Mouse (Mus musculus): ENCODE measurements around the gene Mrgpra2a. TPM values are rescaled to one million over a fixed set of nuclear protein-coding genes. Genes with fewer than 3 reads are reported as not detected.
"Not testable (repeated sequence)": the region's sequence is repeated elsewhere in the genome, so short reads cannot be mapped to it uniquely, and the experiment has no call there.

Mrgpra2a gene
- polyA plus RNA-seq (2017; shearing (Covaris generic)), result not detected

GRCm38 (mm10) chr7:47452015-47452414 is at the start of gene Mrgpra2a:
TSS of gene Mrgpra2a (minus strand) at chr7:47452139.
- ATAC-seq, result not testable (repeated sequence)

DNA sequence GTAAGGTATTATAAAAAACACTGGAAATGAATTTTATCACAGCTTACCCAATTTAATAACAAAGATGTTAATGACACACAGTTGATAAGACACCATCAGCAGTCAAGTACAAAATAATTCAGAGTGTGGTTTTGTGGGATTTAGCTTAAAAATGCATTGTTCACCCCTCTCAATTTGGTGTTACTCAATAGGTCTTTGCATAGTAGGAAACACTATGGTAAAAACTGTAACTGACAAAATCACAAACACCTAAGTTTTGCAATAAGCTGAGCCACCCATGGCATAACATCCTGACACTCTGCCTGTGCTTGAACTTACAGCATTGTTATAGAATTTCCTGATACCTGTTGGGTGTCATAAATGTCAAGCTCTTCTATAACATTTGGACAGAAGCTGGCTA is 39.3 kb upstream of the Mrgpra2a start:
- not testable (repeated sequence) for ATAC-seq

DNA sequence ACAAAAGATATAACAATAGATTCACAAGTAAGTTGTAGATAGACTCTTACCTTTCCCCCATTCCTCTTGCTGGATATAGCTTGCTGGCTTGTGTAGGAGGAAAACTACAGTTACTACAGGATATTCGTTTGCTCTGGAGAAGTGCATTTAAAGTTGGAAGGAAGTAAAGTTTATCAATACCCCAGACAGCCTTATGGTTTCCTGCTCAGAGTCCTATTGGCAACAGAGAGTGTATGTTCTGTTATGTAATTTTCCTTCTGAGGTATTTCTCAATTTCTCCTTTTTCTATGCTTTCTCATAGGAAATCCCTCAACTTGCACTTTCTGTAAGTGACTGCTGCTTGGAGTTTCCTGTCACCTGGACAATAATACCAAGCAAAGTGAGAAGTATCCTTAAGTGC is 37.5 kb upstream of the Mrgpra2a start:
- not testable (repeated sequence) for ATAC-seq

DNA sequence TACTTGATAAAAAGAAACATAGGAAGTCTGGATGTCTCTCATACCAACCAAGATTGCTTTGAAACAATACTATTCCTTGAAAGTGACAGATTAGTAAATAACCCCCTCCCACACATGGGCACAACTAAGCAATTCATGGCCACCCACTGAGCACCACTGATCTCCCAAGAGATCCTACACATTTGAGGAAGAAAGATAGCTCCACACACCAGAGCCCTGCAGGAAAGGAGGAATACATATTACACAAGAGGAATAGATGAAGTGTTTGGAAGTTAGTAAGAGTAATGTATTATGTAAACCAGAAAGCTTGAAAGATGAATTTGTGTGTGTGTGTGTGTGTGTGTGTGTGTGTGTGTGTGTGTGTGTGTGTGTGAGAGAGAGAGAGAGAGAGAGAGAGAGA is 31.2 kb upstream of the Mrgpra2a start:
- ATAC-seq, result not testable (repeated sequence)

DNA sequence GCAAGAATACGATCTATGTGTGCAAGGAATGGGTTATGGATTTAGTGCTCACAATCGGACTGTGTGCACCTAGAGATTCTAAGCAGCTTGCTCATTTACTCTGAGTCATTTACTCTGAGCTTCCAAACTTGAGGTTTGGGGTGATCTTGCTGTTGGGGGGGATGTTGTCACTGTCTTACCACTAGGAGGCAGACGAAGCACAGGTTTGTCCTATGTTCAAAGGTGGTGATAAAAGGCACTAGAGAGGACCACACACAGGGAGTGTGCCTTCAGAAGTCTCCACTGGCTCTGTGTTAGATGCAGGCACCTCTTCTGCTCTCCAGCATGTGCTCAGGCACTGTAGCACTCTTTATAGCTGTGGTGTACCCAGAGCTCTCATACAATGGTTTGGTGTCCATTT is 22.0 kb upstream of the Mrgpra2a start:
- not testable (repeated sequence) for ATAC-seq

- not testable (repeated sequence) for ATAC-seq
Observed at GRCm38 (mm10) chr7:47465278-47465981, 13.5 kb upstream of the Mrgpra2a start.

- not testable (repeated sequence) for ATAC-seq
Observed at GRCm38 (mm10) chr7:47445729-47446128, 6.2 kb downstream of the Mrgpra2a start.

- ATAC-seq, result not testable (repeated sequence)
Observed at GRCm38 (mm10) chr7:47436463-47436862, 15.5 kb downstream of the Mrgpra2a start.

- not testable (repeated sequence) for ATAC-seq
Observed at GRCm38 (mm10) chr7:47427815-47428508, 24.0 kb downstream of the Mrgpra2a start.

- no peak for ATAC-seq
Observed at GRCm38 (mm10) chr7:47410602-47411001, 41.3 kb downstream of the Mrgpra2a start.

DNA sequence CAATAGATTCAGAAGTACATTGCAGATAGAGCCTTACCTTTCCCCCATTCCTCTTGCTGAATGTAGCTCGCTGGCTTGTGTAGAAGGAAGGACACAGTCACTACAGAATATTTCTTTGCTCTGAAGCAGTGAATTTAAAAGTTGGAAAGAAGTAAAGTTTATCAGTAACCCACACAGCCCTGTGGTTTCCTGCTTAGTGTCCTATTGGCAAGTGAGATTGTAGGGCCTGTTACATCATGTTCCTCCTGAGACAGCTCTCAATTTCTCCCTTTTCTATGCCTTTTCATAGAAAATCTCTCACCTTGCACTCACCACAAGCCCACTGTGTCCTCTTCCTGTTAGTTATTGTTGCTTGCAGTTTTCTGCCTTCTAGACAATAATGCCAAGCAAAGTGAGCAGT is 42.4 kb downstream of the Mrgpra2a start:
- no peak for ATAC-seq

GRCm38 (mm10) chr7:47401125-47401524 is 50.8 kb downstream of the Mrgpra2a start:
- no peak for ATAC-seq

Other genes with a start within 250 kb of the Mrgpra2a start
- gene Mrgpra6, start 247.2 kb downstream of the Mrgpra2a start, polyA plus RNA-seq (2017; shearing (Covaris generic)), result not detected
- gene Mrgpra9, start 199.3 kb downstream of the Mrgpra2a start, polyA plus RNA-seq (2017; shearing (Covaris generic)), result not detected
- gene Mrgpra1, start 97.9 kb downstream of the Mrgpra2a start, polyA plus RNA-seq (2017; shearing (Covaris generic)), result not detected
- not detected for gene Mrgpra2b, start 76.7 kb upstream of the Mrgpra2a start, polyA plus RNA-seq (2017; shearing (Covaris generic))
- not detected for gene Mrgpra3, start 149.2 kb upstream of the Mrgpra2a start, polyA plus RNA-seq (2017; shearing (Covaris generic))